Mouse (Mus musculus) thymus, adult 2 months (tissue): ENCODE data around the gene Dnah5.

ENCODE experiments used
- CTCF ChIP-seq: fragments of 200-500 bp; IDR thresholded peaks from 2 replicates; pipeline ENCODE4 v1.5.1; 2012; ENCODE audit warnings: mild to moderate bottlenecking, control low read depth, low read length, moderate library complexity, borderline replicate concordance; ENCODE audit not compliant: control insufficient read depth, poor library complexity, insufficient read depth; ENCODE audit errors: extremely low read depth
- POLR2A ChIP-seq: fragments of 200-500 bp; IDR thresholded peaks from 2 replicates; pipeline ENCODE4 v1.6.1; 2012; ENCODE audit warnings: mild to moderate bottlenecking, low read length, control low read depth, moderate library complexity; ENCODE audit not compliant: control insufficient read depth, poor library complexity, insufficient read depth; ENCODE audit errors: extremely low read depth

- TF ChIP-seq CTCF (no peak), POLR2A (no peak)
These were observed 137.6 kb downstream of the Dnah5 start for GRCm38 (mm10) chr15:28341151-28341550.
